Mouse (Mus musculus) small intestine, adult 2 months (tissue): ENCODE results near the gene Sept9. TPM values are rescaled to one million over a fixed set of nuclear protein-coding genes. Genes with fewer than 3 reads are reported as not detected.
A peak's percentile ranks its signal among the peaks of the same experiment; 100 is the strongest.

ENCODE experiments used
- H3K27ac ChIP-seq: fragments of 200-500 bp; 2 replicates; pipeline ENCODE4 v1.5.1; 2012; ENCODE audit warnings: low read depth, low read length, control low read depth, inconsistent platforms; ENCODE audit not compliant: insufficient read depth
- H3K27me3 ChIP-seq: fragments of 200-500 bp; 2 replicates; pipeline ENCODE4 v1.6.1; 2012; ENCODE audit warnings: mild to moderate bottlenecking, moderate library complexity, low read length, inconsistent platforms; ENCODE audit not compliant: control insufficient read depth, insufficient read depth
- H3K36me3 ChIP-seq: fragments of 200-500 bp; 2 replicates; pipeline ENCODE4 v1.6.1; 2012; ENCODE audit warnings: mild to moderate bottlenecking, low read length, control low read depth, inconsistent platforms; ENCODE audit not compliant: control insufficient read depth, insufficient read depth
- H3K4me1 ChIP-seq: fragments of 200-500 bp; 2 replicates; pipeline ENCODE4 v1.6.1; 2012; ENCODE audit warnings: low read length, inconsistent platforms, mixed read lengths; ENCODE audit not compliant: control insufficient read depth, insufficient read depth, insufficient read length
- H3K4me3 ChIP-seq: fragments of 200-500 bp; 2 replicates; pipeline ENCODE4 v1.5.1; 2012; ENCODE audit warnings: low read depth, mild to moderate bottlenecking, control low read depth, inconsistent platforms, low read length, moderate library complexity
- CTCF ChIP-seq: fragments of 200-500 bp; IDR thresholded peaks from 2 replicates; pipeline ENCODE4 v1.5.1; 2012; ENCODE audit warnings: low read depth, mild to moderate bottlenecking, control low read depth, inconsistent platforms, low read length, moderate library complexity, mixed read lengths; ENCODE audit not compliant: insufficient replicate concordance, insufficient read length; ENCODE audit errors: extremely low read depth
- POLR2A ChIP-seq: fragments of 200-500 bp; IDR thresholded peaks from 2 replicates; pipeline ENCODE4 v1.6.1; 2012; ENCODE audit warnings: low read depth, mild to moderate bottlenecking, control low read depth, inconsistent platforms, low read length, moderate library complexity
- WGBS: fragments of 180-500 bp; shearing (Covaris S2); methylation state at CpG from one replicate; pipeline ENCODE4 v1.1.7; 2018; 5-methylcytosine and 5-hydroxymethylcytosine counted together
- polyA plus RNA-seq: library from polyadenylated mRNA; depleted of rRNA; stranded (reverse); fragments of >200 nt; gene quantifications from 2 replicates; pipeline ENCODE4 v1.2.3, GENCODE M21; 2012

Gene Sept9
- polyA plus RNA-seq, 1 experiment = 31.0 TPM

- H3K4me3 ChIP-seq = no peak overlapping the region
- peaks cover 31% of the 10 kb centered on the region for H3K4me1 ChIP-seq
- H3K27ac ChIP-seq = peak overlapping the region; percentile 13; the same call in 1 of the 2 replicates
- H3K27me3 ChIP-seq = no peaks in the 10 kb centered on the region
- WGBS = 78% methylated on average over 6 of the region's 6 CpGs
- TF ChIP-seq CTCF = no peak
- TF ChIP-seq POLR2A = no peak
- H3K36me3 ChIP-seq = no peaks in the 10 kb centered on the region
Observed at GRCm38 (mm10) chr11:117283889-117284450, 84.5 kb downstream of the Sept9 start.

- 35% methylated on average over 19 of the region's 19 CpGs for WGBS
- H3K27ac ChIP-seq = peak overlapping the region; percentile 41
Observed at GRCm38 (mm10) chr11:117284721-117285605, 85.5 kb downstream of the Sept9 start.

GRCm38 (mm10) chr11:117285606-117285931, 86.1 kb downstream of the Sept9 start:
- peak overlapping the region; percentile 41 for H3K27ac ChIP-seq
- peaks cover 22% of the 10 kb centered on the region for H3K4me1 ChIP-seq

More at GRCm38 (mm10) chr11:117284721-117285605, 85.5 kb downstream of the Sept9 start:
- no peak for TF ChIP-seq POLR2A
- TF ChIP-seq CTCF = no peak
- no peaks in the 10 kb centered on the region for H3K36me3 ChIP-seq
- no peak overlapping the region for H3K4me3 ChIP-seq
- no peaks in the 10 kb centered on the region for H3K27me3 ChIP-seq
- peaks cover 28% of the 10 kb centered on the region for H3K4me1 ChIP-seq

GRCm38 (mm10) chr11:117287792-117288191, 88.3 kb downstream of the Sept9 start:
- 72% methylated on average over 3 of the region's 3 CpGs for WGBS
- Histone ChIP-seq H3K27ac (no peak overlapping the region), H3K36me3 (peaks cover 10% of the 10 kb centered on the region), H3K27me3 (no peaks in the 10 kb centered on the region), H3K4me1 (peaks cover 18% of the 10 kb centered on the region), H3K4me3 (no peak overlapping the region)
- no peak for TF ChIP-seq CTCF
- no peak for TF ChIP-seq POLR2A

More at GRCm38 (mm10) chr11:117285606-117285931, 86.1 kb downstream of the Sept9 start:
- TF ChIP-seq POLR2A = no peak
- TF ChIP-seq CTCF = no peak
- H3K36me3 ChIP-seq = peaks cover 4% of the 10 kb centered on the region
- H3K4me3 ChIP-seq = no peak overlapping the region
- WGBS = 51% methylated on average over 10 of the region's 10 CpGs
- H3K27me3 ChIP-seq = no peaks in the 10 kb centered on the region

- peaks cover 10% of the 10 kb centered on the region for H3K36me3 ChIP-seq
- no peaks in the 10 kb centered on the region for H3K27me3 ChIP-seq
- WGBS = 86% methylated on average over 8 of the region's 8 CpGs
- TF ChIP-seq CTCF = no peak
- TF ChIP-seq POLR2A = no peak
- no peak overlapping the region for H3K27ac ChIP-seq
- H3K4me1 ChIP-seq = peaks cover 18% of the 10 kb centered on the region
- H3K4me3 ChIP-seq = no peak overlapping the region
Observed at GRCm38 (mm10) chr11:117288765-117289164, 89.3 kb downstream of the Sept9 start.

GRCm38 (mm10) chr11:117291271-117292059, 92.0 kb downstream of the Sept9 start:
- Histone ChIP-seq H3K36me3 (peaks cover 10% of the 10 kb centered on the region), H3K27me3 (no peaks in the 10 kb centered on the region), H3K4me1 (peaks cover 2% of the 10 kb centered on the region; the same call in 1 of the 2 replicates), H3K27ac (no peak overlapping the region), H3K4me3 (no peak overlapping the region)
- WGBS = 92% methylated on average over 30 of the region's 30 CpGs
- TF ChIP-seq POLR2A (no peak), CTCF (no peak)

GRCm38 (mm10) chr11:117292446-117292845, 93.0 kb downstream of the Sept9 start:
- H3K36me3 ChIP-seq = peaks cover 12% of the 10 kb centered on the region
- no peak overlapping the region for H3K27ac ChIP-seq
- no peak overlapping the region for H3K4me3 ChIP-seq
- 81% methylated on average over 11 of the region's 11 CpGs for WGBS
- H3K4me1 ChIP-seq = peaks cover 2% of the 10 kb centered on the region; the same call in 1 of the 2 replicates
- TF ChIP-seq POLR2A (no peak), CTCF (no peak)
- no peaks in the 10 kb centered on the region for H3K27me3 ChIP-seq
